Mouse (Mus musculus): ENCODE measurements at regions not wholly inside any gene's neighbourhood (a gene's known extent, or its start where the extent isn't known, plus 50 kb on each side); places are given as distances from the start of the nearest gene placed in this dataset.

- Histone ChIP-seq H3K27ac (no peak overlapping the region), H3K27me3 (no peaks in the 10 kb centered on the region; the same call in 1 of the 2 replicates), H3K9ac (no peak overlapping the region), H3K4me1 (0 out of 2 replicates have a peak, but pooled peaks cover 3% of the 10 kb centered on the region), H3K36me3 (no peaks in the 10 kb centered on the region), H3K4me3 (no peak overlapping the region), H3K4me2 (peak overlapping the region; percentile 33), H3K9me3 (no peaks in the 10 kb centered on the region)
- 47% methylated on average over 18 of the region's 18 CpGs for WGBS
- ATAC-seq (ENCODE audit: borderline replicate concordance, extremely low read depth, low FRiP score, low TSS enrichment), result no peak
Observed at GRCm38 (mm10) chr17:66232891-66233421, 109.6 kb downstream of the Ddx11 start.

GRCm38 (mm10) chr17:66233451-66233951 is 110.2 kb downstream of the Ddx11 start:
- no peaks in the 10 kb centered on the region for H3K36me3 ChIP-seq
- no peak overlapping the region for H3K27ac ChIP-seq
- H3K27me3 ChIP-seq, result no peaks in the 10 kb centered on the region; the same call in 1 of the 2 replicates
- peak overlapping the region; percentile 33 for H3K4me2 ChIP-seq
- no peak overlapping the region for H3K4me3 ChIP-seq
- ATAC-seq (ENCODE audit: borderline replicate concordance, extremely low read depth, low FRiP score, low TSS enrichment), result no peak
- no peaks in the 10 kb centered on the region for H3K9me3 ChIP-seq
- 31% methylated on average over 12 of the region's 12 CpGs for WGBS
- 0 out of 2 replicates have a peak, but pooled peaks cover 3% of the 10 kb centered on the region for H3K4me1 ChIP-seq
- no peak overlapping the region for H3K9ac ChIP-seq

- Histone ChIP-seq H3K4me2 (no peak overlapping the region), H3K27me3 (no peaks in the 10 kb centered on the region; the same call in 1 of the 2 replicates), H3K27ac (no peak overlapping the region), H3K4me1 (0 out of 2 replicates have a peak, but pooled peaks cover 3% of the 10 kb centered on the region), H3K4me3 (no peak overlapping the region), H3K9ac (no peak overlapping the region), H3K9me3 (no peaks in the 10 kb centered on the region), H3K36me3 (no peaks in the 10 kb centered on the region)
- ATAC-seq (ENCODE audit: borderline replicate concordance, extremely low read depth, low FRiP score, low TSS enrichment), result no peak
- 78% methylated on average over 19 of the region's 19 CpGs for WGBS
Observed at GRCm38 (mm10) chr17:66234432-66234831, 111.1 kb downstream of the Ddx11 start.

GRCm38 (mm10) chr17:66235096-66235805 is 111.9 kb downstream of the Ddx11 start:
- peak; percentile 68 for ATAC-seq (ENCODE audit: borderline replicate concordance, extremely low read depth, low FRiP score, low TSS enrichment)
- Histone ChIP-seq H3K27ac (no peak overlapping the region), H3K27me3 (no peaks in the 10 kb centered on the region; the same call in 1 of the 2 replicates), H3K36me3 (no peaks in the 10 kb centered on the region), H3K4me1 (0 out of 2 replicates have a peak, but pooled peaks cover 3% of the 10 kb centered on the region), H3K4me3 (no peak overlapping the region), H3K9ac (no peak overlapping the region), H3K9me3 (no peaks in the 10 kb centered on the region), H3K4me2 (0 out of 2 replicates have a peak overlapping the region, but pooled peaks have one; percentile 34)
- WGBS, result 5% methylated on average over 19 of the region's 19 CpGs

- no peak for ATAC-seq (ENCODE audit: borderline replicate concordance, extremely low read depth, low FRiP score, low TSS enrichment)
- 79% methylated on average over 15 of the region's 15 CpGs for WGBS
- Histone ChIP-seq H3K27ac (no peak overlapping the region), H3K4me3 (no peak overlapping the region), H3K9ac (no peak overlapping the region), H3K4me1 (0 out of 2 replicates have a peak, but pooled peaks cover 3% of the 10 kb centered on the region), H3K36me3 (no peaks in the 10 kb centered on the region), H3K27me3 (no peaks in the 10 kb centered on the region; the same call in 1 of the 2 replicates), H3K4me2 (no peak overlapping the region), H3K9me3 (no peaks in the 10 kb centered on the region)
Observed at GRCm38 (mm10) chr17:66235806-66236335, 112.6 kb downstream of the Ddx11 start.

GRCm38 (mm10) chr17:66241868-66242622 is 118.7 kb downstream of the Ddx11 start:
- Histone ChIP-seq H3K9me3 (no peaks in the 10 kb centered on the region), H3K27me3 (no peaks in the 10 kb centered on the region), H3K9ac (no peak overlapping the region), H3K4me2 (peak overlapping the region; percentile 39), H3K4me3 (peak overlapping the region; percentile 18), H3K36me3 (no peaks in the 10 kb centered on the region), H3K27ac (peak overlapping the region; percentile 7), H3K4me1 (peaks cover 12% of the 10 kb centered on the region)
- ATAC-seq (ENCODE audit: borderline replicate concordance, extremely low read depth, low FRiP score, low TSS enrichment), result no peak
- WGBS, result 14% methylated on average over 9 of the region's 9 CpGs

GRCm38 (mm10) chr17:66244183-66244582 is 120.9 kb downstream of the Ddx11 start:
- ATAC-seq (ENCODE audit: borderline replicate concordance, extremely low read depth, low FRiP score, low TSS enrichment), result no peak
- H3K27ac ChIP-seq, result no peak overlapping the region
- WGBS, result 83% methylated on average over 14 of the region's 14 CpGs
- H3K9me3 ChIP-seq, result no peaks in the 10 kb centered on the region
- H3K4me2 ChIP-seq, result no peak overlapping the region
- H3K4me1 ChIP-seq, result peaks cover 12% of the 10 kb centered on the region
- H3K9ac ChIP-seq, result no peak overlapping the region
- H3K27me3 ChIP-seq, result no peaks in the 10 kb centered on the region
- H3K4me3 ChIP-seq, result no peak overlapping the region
- no peaks in the 10 kb centered on the region for H3K36me3 ChIP-seq

GRCm38 (mm10) chr17:66246031-66246534 is 122.8 kb downstream of the Ddx11 start:
- H3K9me3 ChIP-seq, result no peaks in the 10 kb centered on the region
- no peak overlapping the region for H3K4me3 ChIP-seq
- no peak overlapping the region for H3K9ac ChIP-seq
- no peak overlapping the region for H3K4me2 ChIP-seq
- no peak for ATAC-seq (ENCODE audit: borderline replicate concordance, extremely low read depth, low FRiP score, low TSS enrichment)
- H3K27ac ChIP-seq, result no peak overlapping the region
- peaks cover 12% of the 10 kb centered on the region for H3K4me1 ChIP-seq
- 68% methylated on average over 14 of the region's 14 CpGs for WGBS
- H3K27me3 ChIP-seq, result no peaks in the 10 kb centered on the region
- no peaks in the 10 kb centered on the region for H3K36me3 ChIP-seq

- no peak overlapping the region for H3K4me2 ChIP-seq
- no peaks in the 10 kb centered on the region for H3K4me1 ChIP-seq
- no peaks in the 10 kb centered on the region for H3K36me3 ChIP-seq
- no peak overlapping the region for H3K27ac ChIP-seq
- H3K4me3 ChIP-seq, result no peak overlapping the region
- H3K27me3 ChIP-seq, result no peaks in the 10 kb centered on the region
- no peak for ATAC-seq (ENCODE audit: borderline replicate concordance, extremely low read depth, low FRiP score, low TSS enrichment)
- no peaks in the 10 kb centered on the region for H3K9me3 ChIP-seq
- 94% methylated on average over 2 of the region's 2 CpGs for WGBS
- no peak overlapping the region for H3K9ac ChIP-seq
Observed at GRCm38 (mm10) chr17:66251495-66251894, 128.2 kb downstream of the Ddx11 start.

- 80% methylated on average over 6 of the region's 6 CpGs for WGBS
- Histone ChIP-seq H3K4me3 (no peak overlapping the region), H3K9ac (no peak overlapping the region), H3K36me3 (no peaks in the 10 kb centered on the region), H3K4me1 (no peaks in the 10 kb centered on the region), H3K27ac (no peak overlapping the region), H3K9me3 (no peaks in the 10 kb centered on the region), H3K4me2 (no peak overlapping the region), H3K27me3 (no peaks in the 10 kb centered on the region)
- no peak for ATAC-seq (ENCODE audit: borderline replicate concordance, extremely low read depth, low FRiP score, low TSS enrichment)
Observed at GRCm38 (mm10) chr17:66252926-66253325, 129.6 kb downstream of the Ddx11 start.

GRCm38 (mm10) chr17:66259697-66260096 is 136.4 kb downstream of the Ddx11 start:
- no peak for ATAC-seq (ENCODE audit: borderline replicate concordance, extremely low read depth, low FRiP score, low TSS enrichment)
- 56% methylated on average over 8 of the region's 8 CpGs for WGBS
- H3K27me3 ChIP-seq, result no peaks in the 10 kb centered on the region
- H3K4me3 ChIP-seq, result no peak overlapping the region
- no peak overlapping the region for H3K9ac ChIP-seq
- no peaks in the 10 kb centered on the region for H3K9me3 ChIP-seq
- H3K4me2 ChIP-seq, result no peak overlapping the region
- no peaks in the 10 kb centered on the region for H3K4me1 ChIP-seq
- no peaks in the 10 kb centered on the region for H3K36me3 ChIP-seq
- H3K27ac ChIP-seq, result no peak overlapping the region

All from lung, embryonic 15.5 days (tissue).